Mouse (Mus musculus) hindbrain, postnatal 0 days (tissue): Measurements from ENCODE around the gene Smco4. TPM values are rescaled to one million over a fixed set of nuclear protein-coding genes. Genes with fewer than 3 reads are reported as not detected.

ENCODE experiments used
- ATAC-seq: fragments of 200-750 bp; cut with Nextera tagmentation; 2 replicates; pipeline ENCODE4 v1.8.0; 2017; ENCODE audit warnings: mild to moderate bottlenecking, moderate TSS enrichment, moderate library complexity
- DNase-seq: peaks from one replicate; pipeline ENCODE4 v3.0.0-alpha.2; 2015; ENCODE audit warnings: low spot score
- H3K27ac ChIP-seq: fragments of 300-500 bp; sonication (generic); 2 replicates; pipeline ENCODE4 v1.5.1; 2014; ENCODE audit warnings: mild to moderate bottlenecking
- H3K27me3 ChIP-seq: fragments of 300-500 bp; sonication (generic); 2 replicates; pipeline ENCODE4 v1.6.1; 2014; ENCODE audit warnings: low read length, mixed read lengths; ENCODE audit not compliant: insufficient read depth
- H3K36me3 ChIP-seq: fragments of 300-500 bp; sonication (generic); 2 replicates; pipeline ENCODE4 v1.6.1; 2014; ENCODE audit warnings: low read length, mixed read lengths; ENCODE audit not compliant: insufficient read depth
- H3K4me1 ChIP-seq: fragments of 300-500 bp; sonication (generic); 2 replicates; pipeline ENCODE4 v1.6.1; 2014; ENCODE audit warnings: antibody characterized with exemption, low read length, mixed read lengths; ENCODE audit not compliant: insufficient read depth
- H3K4me2 ChIP-seq: fragments of 300-500 bp; sonication (generic); 2 replicates; pipeline ENCODE4 v1.6.1; 2014; ENCODE audit warnings: low read depth, mild to moderate bottlenecking, low read length, moderate library complexity, mixed read lengths
- H3K4me3 ChIP-seq: fragments of 300-500 bp; sonication (generic); 2 replicates; pipeline ENCODE4 v1.5.1; 2014; ENCODE audit warnings: low read length
- H3K9ac ChIP-seq: fragments of 300-500 bp; sonication (generic); replicated peaks from 2 replicates; pipeline ENCODE4 v1.6.1; 2014; ENCODE audit warnings: mild to moderate bottlenecking, low read length, moderate library complexity, mixed read lengths
- H3K9me3 ChIP-seq: fragments of 300-500 bp; sonication (generic); 2 replicates; pipeline ENCODE4 v1.6.1; 2016; ENCODE audit warnings: low read length, mixed read lengths
- CTCF ChIP-seq: IDR thresholded peaks from 2 replicates; pipeline ENCODE4 v1.5.1; 2016; ENCODE audit warnings: antibody characterized with exemption, control low read depth, low read depth
- WGBS: fragments of 180-500 bp; shearing (Covaris S2); extraction: QIAGEN DNeasy Blood & Tissue Kit; methylation state at CpG from one replicate; pipeline ENCODE4 v1.1.7; 2014; 5-methylcytosine and 5-hydroxymethylcytosine counted together
- polyA plus RNA-seq: library from polyadenylated mRNA; unstranded; fragments of >200 nt; fragmentation: Nextera tagmentation; extraction: Ambion mirVana; gene quantifications from 2 replicates; pipeline ENCODE4 v1.2.1, GENCODE M21; 2015
- total RNA-seq: library from RNA; depleted of rRNA; stranded (reverse); fragments of >200 nt; gene quantifications from 2 replicates; pipeline ENCODE4 v1.2.3, GENCODE M21; 2014

Smco4 gene
- total and polyA plus RNA-seq, 2 experiments from 2014 or later: 0.60 to 6.1 TPM

GRCm38 (mm10) chr9:15551933-15552851, 59.0 kb downstream of the Smco4 start:
- H3K9me3 ChIP-seq: no peaks in the 10 kb centered on the region
- H3K27me3 ChIP-seq: no peaks in the 10 kb centered on the region
- WGBS: 61% methylated on average over 15 of the region's 15 CpGs
- no peak for ATAC-seq
- no peak overlapping the region for H3K4me2 ChIP-seq
- H3K9ac ChIP-seq: no peak overlapping the region
- H3K36me3 ChIP-seq: no peaks in the 10 kb centered on the region
- H3K4me3 ChIP-seq: no peak overlapping the region
- TF ChIP-seq CTCF: no peak
- H3K4me1 ChIP-seq: no peaks in the 10 kb centered on the region
- DNase-seq: peak; percentile 30
- H3K27ac ChIP-seq: no peak overlapping the region

- Histone ChIP-seq H3K4me3 (no peak overlapping the region), H3K27ac (no peak overlapping the region), H3K4me2 (no peak overlapping the region), H3K9ac (no peak overlapping the region), H3K9me3 (no peaks in the 10 kb centered on the region), H3K36me3 (no peaks in the 10 kb centered on the region), H3K27me3 (no peaks in the 10 kb centered on the region), H3K4me1 (no peaks in the 10 kb centered on the region)
- whole genome bisulfite sequencing: 51% methylated on average over 8 of the region's 8 CpGs
- DNase-seq: peak; percentile 15
- no peak for ATAC-seq
- TF ChIP-seq CTCF: no peak
Observed at GRCm38 (mm10) chr9:15553322-15553721, 60.1 kb downstream of the Smco4 start.

- DNase-seq: no peak
- H3K36me3 ChIP-seq: no peaks in the 10 kb centered on the region
- H3K4me1 ChIP-seq: no peaks in the 10 kb centered on the region
- WGBS: 47% methylated on average over 3 of the region's 3 CpGs
- no peak overlapping the region for H3K4me3 ChIP-seq
- no peak overlapping the region for H3K27ac ChIP-seq
- ATAC-seq: no peak
- no peaks in the 10 kb centered on the region for H3K9me3 ChIP-seq
- TF ChIP-seq CTCF: no peak
- no peak overlapping the region for H3K4me2 ChIP-seq
- no peak overlapping the region for H3K9ac ChIP-seq
- H3K27me3 ChIP-seq: no peaks in the 10 kb centered on the region
Observed at GRCm38 (mm10) chr9:15560451-15560850, 67.2 kb downstream of the Smco4 start.

GRCm38 (mm10) chr9:15562353-15562752, 69.1 kb downstream of the Smco4 start:
- no peak for TF ChIP-seq CTCF
- H3K4me1 ChIP-seq: no peaks in the 10 kb centered on the region
- no peaks in the 10 kb centered on the region for H3K9me3 ChIP-seq
- ATAC-seq (no peak), DNase-seq (no peak)
- H3K27ac ChIP-seq: no peak overlapping the region
- H3K4me2 ChIP-seq: no peak overlapping the region
- no peaks in the 10 kb centered on the region for H3K27me3 ChIP-seq
- H3K36me3 ChIP-seq: no peaks in the 10 kb centered on the region
- no peak overlapping the region for H3K4me3 ChIP-seq
- H3K9ac ChIP-seq: no peak overlapping the region
- 85% methylated on average over 7 of the region's 7 CpGs for WGBS

- Histone ChIP-seq H3K27ac (no peak overlapping the region), H3K27me3 (no peaks in the 10 kb centered on the region), H3K4me3 (no peak overlapping the region), H3K4me2 (no peak overlapping the region), H3K9me3 (no peaks in the 10 kb centered on the region), H3K36me3 (no peaks in the 10 kb centered on the region), H3K9ac (no peak overlapping the region), H3K4me1 (no peaks in the 10 kb centered on the region)
- WGBS: 69% methylated on average over 13 of the region's 13 CpGs
- no peak for ATAC-seq
- no peak for DNase-seq
- no peak for TF ChIP-seq CTCF
Observed at GRCm38 (mm10) chr9:15574750-15575454, 81.7 kb downstream of the Smco4 start.

GRCm38 (mm10) chr9:15578427-15578826, 85.2 kb downstream of the Smco4 start:
- TF ChIP-seq CTCF: no peak
- ATAC-seq (no peak), DNase-seq (no peak)
- no peak overlapping the region for H3K4me2 ChIP-seq
- H3K4me1 ChIP-seq: no peaks in the 10 kb centered on the region
- 81% methylated on average over 1 of the region's 1 CpGs for WGBS
- no peaks in the 10 kb centered on the region for H3K36me3 ChIP-seq
- no peaks in the 10 kb centered on the region for H3K9me3 ChIP-seq
- H3K4me3 ChIP-seq: no peak overlapping the region
- H3K9ac ChIP-seq: no peak overlapping the region
- H3K27ac ChIP-seq: no peak overlapping the region
- no peaks in the 10 kb centered on the region for H3K27me3 ChIP-seq

GRCm38 (mm10) chr9:15578946-15579345, 85.7 kb downstream of the Smco4 start:
- no peaks in the 10 kb centered on the region for H3K9me3 ChIP-seq
- no peak overlapping the region for H3K27ac ChIP-seq
- no peaks in the 10 kb centered on the region for H3K27me3 ChIP-seq
- no peaks in the 10 kb centered on the region for H3K36me3 ChIP-seq
- no peak overlapping the region for H3K9ac ChIP-seq
- no peak for TF ChIP-seq CTCF
- WGBS: 94% methylated on average over 9 of the region's 9 CpGs
- DNase-seq: no peak
- ATAC-seq: no peak
- H3K4me3 ChIP-seq: no peak overlapping the region
- H3K4me2 ChIP-seq: no peak overlapping the region
- no peaks in the 10 kb centered on the region for H3K4me1 ChIP-seq
